ENCODE assay signal across 11 mouse cellular contexts in the genomic region with DNA sequence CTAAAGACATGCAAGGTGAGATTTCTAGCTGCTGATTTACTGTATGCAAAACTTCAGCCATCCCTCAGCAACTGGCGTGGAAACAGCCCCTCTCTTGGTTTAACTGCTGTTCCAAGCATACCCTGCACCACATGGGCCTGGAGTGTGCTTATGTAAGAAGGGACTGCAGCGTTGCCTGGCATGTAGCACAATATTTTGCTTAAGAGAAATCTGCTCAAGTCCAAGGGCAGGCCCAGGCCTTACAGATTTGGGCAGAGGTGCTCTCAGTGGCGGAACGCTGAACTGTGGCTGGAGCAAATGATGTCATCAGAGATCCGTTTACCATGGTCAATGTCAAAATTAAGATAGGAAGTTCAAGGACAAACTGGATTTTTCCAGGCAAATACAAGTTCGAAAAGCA. TPM values are rescaled to one million over a fixed set of nuclear protein-coding genes. Genes with fewer than 3 reads are reported as not detected.
DNase-seq lines count a peak whose midpoint lies in the region; ATAC-seq and TF ChIP-seq lines count a peak whose summit lies in the region.
"Had no signal": no experiment of that assay in that cellular context is flagged by ENCODE, and none has a peak within 500 bp of the region (broad histone marks: within the 10 kb centered on the region; RNA-seq: fewer than 3 reads in every experiment).

No protein-coding gene starts in this region.

- 81% methylated on average over 6 of the region's 6 CpGs for whole genome bisulfite sequencing in kidney, embryonic 14.5 days
- 37% methylated on average over 6 of the region's 6 CpGs for WGBS in heart, adult 2 months

- intact Hi-C loops in heart, adult 2 months (cut with DNase I), result loop anchor here (10.0 kb wide), 1 partner anchor 50 kb away; no protein-coding TSS in a partner anchor

- H3K36me3 ChIP-seq in kidney, embryonic 14.5 days (ENCODE audit: control insufficient read depth, insufficient read depth, low read length), result no peaks in the 10 kb centered on the region
- no peaks in the 10 kb centered on the region for H3K36me3 ChIP-seq in heart, adult 2 months (ENCODE audit: control insufficient read depth, insufficient read depth, low read length)

- no peaks in the 10 kb centered on the region for H3K4me1 ChIP-seq in kidney, embryonic 14.5 days (ENCODE audit: control insufficient read depth, insufficient read depth, low read length)
- H3K4me1 ChIP-seq in heart, adult 2 months (ENCODE audit: control insufficient read depth, insufficient read depth, low read length), result peaks cover 3% of the 10 kb centered on the region

- H3K4me2 ChIP-seq in kidney, embryonic 14.5 days (replicated peaks; ENCODE audit: low read depth, low read length), result no peak overlapping the region

- no peak overlapping the region for H3K27ac ChIP-seq in kidney, embryonic 14.5 days (ENCODE audit: low read depth, low read length)
- peak overlapping the region; percentile 91 for H3K27ac ChIP-seq in heart, adult 2 months
- H3K27ac ChIP-seq: liver, embryonic 14.5 days had no signal

- TF ChIP-seq CTCF in heart, adult 2 months (IDR thresholded peaks at IDR 0.05), result peak; percentile 46

- TF ChIP-seq EP300 in heart, adult 2 months (IDR thresholded peaks at IDR 0.05; ENCODE audit: insufficient read depth, low read depth, low read length), result peak; percentile 22; the same call in 1 of the 2 replicates

- no peak overlapping the region for H3K4me3 ChIP-seq in kidney, embryonic 14.5 days (ENCODE audit: low read length)
- H3K4me3 ChIP-seq in heart, adult 2 months, result no peak overlapping the region; the same call in 1 of the 2 replicates

- TF ChIP-seq POLR2A in heart, adult 2 months (IDR thresholded peaks at IDR 0.05; ENCODE audit: insufficient read depth, low read depth, low read length), result no peak

- no peaks in the 10 kb centered on the region; the same call in 1 of the 2 replicates for H3K27me3 ChIP-seq in kidney, embryonic 14.5 days (ENCODE audit: control insufficient read depth, insufficient read depth, low read length)
- H3K27me3 ChIP-seq in heart, adult 2 months (ENCODE audit: control insufficient read depth, insufficient read depth, low read length), result no peaks in the 10 kb centered on the region

- no peaks in the 10 kb centered on the region for H3K79me2 ChIP-seq in heart, adult 2 months (replicated peaks; ENCODE audit: control insufficient read depth, insufficient read depth, low read length)

- no peak overlapping the region for H3K9ac ChIP-seq in kidney, embryonic 14.5 days (ENCODE audit: low read depth, low read length)
- H3K9ac ChIP-seq in heart, adult 2 months (ENCODE audit: low read depth, low read length), result no peak overlapping the region
- H3K9ac ChIP-seq: liver, embryonic 14.5 days had no signal

- peak; percentile 6 for DNase-seq in kidney, adult 11 months
- DNase-seq in adrenal gland, adult 2 months, result peak; percentile 48
- peak; percentile 35 to 52 for DNase-seq in heart, adult 2 months
- DNase-seq in lung, adult 18-20 months, result peak; percentile 36 to 48
- DNase-seq in frontal cortex, postnatal 10 days (ENCODE audit: low spot score in 2 of 2), result no peak
- DNase-seq in B cell, adult 2 months, result no peak
- no peak for DNase-seq in layer of hippocampus, postnatal 36 days

- H3K9me3 ChIP-seq in kidney, embryonic 14.5 days (ENCODE audit: control insufficient read depth, low read length), result no peaks in the 10 kb centered on the region

- ATAC-seq in kidney, embryonic 14.5 days (ENCODE audit: low FRiP score, low TSS enrichment), result no peak
- ATAC-seq: intestine, postnatal 0 days; midbrain, embryonic 16.5 days had no signal

RNA-seq across cellular contexts. Expression of gene Arhgef6, which starts 13.6 kb away (rescaled TPM):
- 1.2 and 3.0 TPM in 2 replicates for polyA plus RNA-seq in kidney, embryonic 14.5 days (2014; fragmentation: Nextera tagmentation; extraction: Ambion mirVana)
- 10 to 100 TPM; 33.3 to 38.2 TPM for total RNA-seq in adrenal gland, adult 2 months (2021)
- polyA plus RNA-seq in adrenal gland, adult 2 months (2012; rRNA removed), result 7.1 and 9.4 TPM in 2 replicates
- 10 to 100 TPM; 61.5 to 64.2 TPM for total RNA-seq in heart, adult 2 months (2021)
- 38.2 and 82.1 TPM in 2 replicates for polyA plus RNA-seq in heart, adult 2 months (2012; rRNA removed)
- total RNA-seq in layer of hippocampus, postnatal 36 days (2021), result 10 to 100 TPM; 37.4 to 40.6 TPM

Comparison
In these comparisons a context has a peak if more than half of its experiments do, and no peak if none do; other contexts are left out.
1. DNase-seq: peak in kidney, adult 11 months (single experiment), adrenal gland, adult 2 months (single experiment), heart, adult 2 months (2 of 2) and lung, adult 18-20 months (2 of 2); none in frontal cortex, postnatal 10 days (0 of 2), B cell, adult 2 months (0 of 2) and layer of hippocampus, postnatal 36 days (0 of 2).